Mouse (Mus musculus): Measurements from ENCODE around the gene Ttc28. TPM values are rescaled to one million over a fixed set of nuclear protein-coding genes. Genes with fewer than 3 reads are reported as not detected.

The Ttc28 gene
- polyA plus RNA-seq, 1 experiment from 2014 or later, result 14.5 TPM

GRCm38 (mm10) chr5:111085849-111086248 lies 206.2 kb downstream of the Ttc28 start:
- 89% methylated on average over 4 of the region's 4 CpGs for WGBS
- no peak for ATAC-seq
- Histone ChIP-seq H3K9ac (ENCODE audit: low read depth, low read length) (no peak overlapping the region), H3K9me3 (ENCODE audit: control insufficient read depth, low read length) (no peaks in the 10 kb centered on the region), H3K27ac (ENCODE audit: low read depth, low read length) (no peak overlapping the region), H3K4me3 (ENCODE audit: low read length) (no peak overlapping the region), H3K4me1 (ENCODE audit: control insufficient read depth, insufficient read depth, low read depth, low read length) (no peaks in the 10 kb centered on the region), H3K4me2 (ENCODE audit: low read length) (no peak overlapping the region), H3K36me3 (ENCODE audit: control insufficient read depth, insufficient read depth, low read length) (no peaks in the 10 kb centered on the region), H3K27me3 (replicated peaks; ENCODE audit: control insufficient read depth, insufficient read depth, low read length) (no peaks in the 10 kb centered on the region)

- Histone ChIP-seq H3K4me2 (ENCODE audit: low read length) (no peak overlapping the region), H3K36me3 (ENCODE audit: control insufficient read depth, insufficient read depth, low read length) (peaks cover 3% of the 10 kb centered on the region; the same call in 1 of the 2 replicates), H3K4me3 (ENCODE audit: low read length) (no peak overlapping the region), H3K9me3 (ENCODE audit: control insufficient read depth, low read length) (no peaks in the 10 kb centered on the region), H3K4me1 (ENCODE audit: control insufficient read depth, insufficient read depth, low read depth, low read length) (peaks cover 34% of the 10 kb centered on the region), H3K9ac (ENCODE audit: low read depth, low read length) (no peak overlapping the region), H3K27ac (ENCODE audit: low read depth, low read length) (peak overlapping the region; percentile 37; the same call in 1 of the 2 replicates), H3K27me3 (replicated peaks; ENCODE audit: control insufficient read depth, insufficient read depth, low read length) (no peaks in the 10 kb centered on the region)
- ATAC-seq, result peak; percentile 29; the same call in 1 of the 2 replicates
- 27% methylated on average over 5 of the region's 5 CpGs for WGBS
Measured at GRCm38 (mm10) chr5:111096750-111097149, 217.1 kb downstream of the Ttc28 start.

DNA sequence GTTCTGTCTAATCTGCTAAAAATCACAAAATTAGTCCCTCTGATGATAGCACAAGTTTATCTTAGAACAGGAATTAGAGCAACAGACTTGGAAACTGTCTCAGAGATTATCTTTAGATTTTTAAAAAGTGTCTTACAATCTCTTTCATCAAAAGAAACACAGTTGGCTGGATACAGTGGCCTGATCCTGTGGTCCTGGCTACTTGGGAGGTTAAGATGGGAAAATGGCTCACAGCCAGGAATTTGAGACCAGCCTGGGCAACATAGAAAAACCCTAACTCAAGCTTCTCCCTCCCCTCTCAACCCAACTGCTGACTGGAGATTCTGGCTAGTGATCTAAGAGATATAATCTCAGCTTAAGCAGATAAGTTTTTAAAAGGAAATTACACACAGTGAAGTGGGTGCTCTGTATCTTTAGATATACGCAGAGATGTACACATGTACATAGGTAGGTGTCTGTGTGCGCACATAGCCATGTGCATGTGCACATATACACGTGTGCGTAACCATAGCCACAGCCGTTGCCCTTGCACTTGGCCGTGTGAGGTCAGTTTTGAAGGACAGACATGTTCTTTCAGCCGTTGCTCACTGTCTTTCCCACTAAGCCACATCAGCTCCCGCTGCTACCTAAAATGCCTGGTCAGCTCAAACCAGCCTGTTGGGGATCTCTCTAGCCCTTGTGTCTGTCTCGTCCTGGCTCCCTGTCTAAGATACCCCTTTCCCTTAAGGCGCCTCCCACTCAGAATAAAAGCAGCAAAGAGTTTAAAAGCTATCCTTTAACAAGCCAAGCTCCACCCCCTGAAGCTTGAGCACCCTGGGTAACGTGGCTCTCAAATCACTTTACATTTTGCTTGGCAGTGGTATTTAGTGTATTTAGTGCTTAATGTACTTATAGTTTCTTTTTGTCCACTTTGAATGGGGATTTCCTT lies 217.9 kb downstream of the Ttc28 start:
- Histone ChIP-seq H3K27ac (ENCODE audit: low read depth, low read length) (peak overlapping the region; percentile 66), H3K4me1 (ENCODE audit: control insufficient read depth, insufficient read depth, low read depth, low read length) (peaks cover 34% of the 10 kb centered on the region), H3K36me3 (ENCODE audit: control insufficient read depth, insufficient read depth, low read length) (peaks cover 10% of the 10 kb centered on the region), H3K4me3 (ENCODE audit: low read length) (no peak overlapping the region), H3K9ac (ENCODE audit: low read depth, low read length) (peak overlapping the region; percentile 23; the same call in 1 of the 2 replicates), H3K4me2 (ENCODE audit: low read length) (no peak overlapping the region), H3K27me3 (replicated peaks; ENCODE audit: control insufficient read depth, insufficient read depth, low read length) (no peaks in the 10 kb centered on the region), H3K9me3 (ENCODE audit: control insufficient read depth, low read length) (no peaks in the 10 kb centered on the region)
- WGBS, result 58% methylated on average over 11 of the region's 11 CpGs
- peak; percentile 53; the same call in 1 of the 2 replicates for ATAC-seq

DNA sequence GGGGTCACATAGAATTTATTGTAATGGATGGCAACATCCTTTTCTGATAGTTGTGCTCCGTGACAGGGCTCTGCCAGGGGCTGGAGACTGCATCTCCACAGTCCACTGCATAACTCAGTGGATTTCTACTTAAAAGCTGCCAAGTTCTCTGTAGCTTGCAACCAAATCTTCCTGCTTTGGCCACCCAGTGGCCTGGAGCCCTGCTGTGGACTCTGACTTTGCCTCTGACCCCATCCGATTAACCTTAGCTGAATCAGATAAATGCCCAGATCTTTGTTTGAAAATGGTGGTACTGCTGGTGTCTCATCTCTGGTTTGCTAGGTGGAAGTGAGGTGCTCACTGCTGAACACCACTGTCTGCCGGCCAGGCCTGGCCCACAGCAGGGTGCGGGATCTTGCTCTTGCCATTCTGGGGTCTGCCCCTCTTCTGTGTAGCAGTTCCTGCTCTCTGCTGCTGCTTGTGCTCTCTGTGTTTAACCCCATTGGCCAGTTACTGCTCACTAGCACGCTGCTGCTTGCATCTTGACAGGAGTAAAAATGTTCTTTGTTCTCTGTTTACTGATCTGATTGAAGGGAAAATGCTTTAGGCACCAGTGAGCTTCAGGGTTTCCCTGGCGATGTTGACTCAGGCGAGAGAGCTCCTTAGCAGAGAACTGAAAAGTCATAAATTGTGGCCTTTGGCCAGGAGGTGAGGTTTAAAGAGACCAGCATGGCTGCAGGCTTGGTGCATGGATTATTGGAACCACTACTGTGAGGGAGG lies 219.1 kb downstream of the Ttc28 start:
- Histone ChIP-seq H3K4me3 (ENCODE audit: low read length) (no peak overlapping the region), H3K36me3 (ENCODE audit: control insufficient read depth, insufficient read depth, low read length) (peaks cover 10% of the 10 kb centered on the region), H3K27ac (ENCODE audit: low read depth, low read length) (peak overlapping the region; percentile 66), H3K4me2 (ENCODE audit: low read length) (no peak overlapping the region), H3K4me1 (ENCODE audit: control insufficient read depth, insufficient read depth, low read depth, low read length) (peaks cover 34% of the 10 kb centered on the region), H3K27me3 (replicated peaks; ENCODE audit: control insufficient read depth, insufficient read depth, low read length) (no peaks in the 10 kb centered on the region), H3K9ac (ENCODE audit: low read depth, low read length) (peak overlapping the region; percentile 41), H3K9me3 (ENCODE audit: control insufficient read depth, low read length) (no peaks in the 10 kb centered on the region)
- ATAC-seq, result peak; percentile 41; the same call in 1 of the 2 replicates
- WGBS, result 20% methylated on average over 7 of the region's 7 CpGs

DNA sequence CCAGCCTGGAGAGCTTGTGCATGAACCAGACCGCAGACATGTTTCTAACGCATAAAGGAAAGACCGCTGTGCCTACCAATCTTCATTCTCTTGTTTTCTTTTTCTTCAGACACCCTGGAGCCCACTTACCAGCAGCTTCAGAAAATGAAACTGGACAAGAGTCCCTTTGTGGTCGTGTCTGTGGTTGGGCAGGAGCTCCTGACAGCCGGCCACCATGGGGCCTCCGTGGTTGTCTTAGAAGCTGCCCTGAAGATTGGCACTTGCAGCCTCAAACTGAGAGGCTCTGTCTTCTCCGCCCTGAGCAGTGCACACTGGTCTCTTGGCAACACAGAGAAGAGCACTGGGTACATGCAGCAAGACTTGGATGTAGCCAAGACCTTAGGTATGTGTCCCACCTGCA lies 221.0 kb downstream of the Ttc28 start:
- ATAC-seq, result no peak
- Histone ChIP-seq H3K9ac (ENCODE audit: low read depth, low read length) (no peak overlapping the region), H3K4me3 (ENCODE audit: low read length) (no peak overlapping the region), H3K9me3 (ENCODE audit: control insufficient read depth, low read length) (no peaks in the 10 kb centered on the region), H3K4me1 (ENCODE audit: control insufficient read depth, insufficient read depth, low read depth, low read length) (peaks cover 34% of the 10 kb centered on the region), H3K27me3 (replicated peaks; ENCODE audit: control insufficient read depth, insufficient read depth, low read length) (no peaks in the 10 kb centered on the region), H3K36me3 (ENCODE audit: control insufficient read depth, insufficient read depth, low read length) (peaks cover 10% of the 10 kb centered on the region), H3K4me2 (ENCODE audit: low read length) (no peak overlapping the region), H3K27ac (ENCODE audit: low read depth, low read length) (no peak overlapping the region)
- 75% methylated on average over 7 of the region's 7 CpGs for WGBS

DNA sequence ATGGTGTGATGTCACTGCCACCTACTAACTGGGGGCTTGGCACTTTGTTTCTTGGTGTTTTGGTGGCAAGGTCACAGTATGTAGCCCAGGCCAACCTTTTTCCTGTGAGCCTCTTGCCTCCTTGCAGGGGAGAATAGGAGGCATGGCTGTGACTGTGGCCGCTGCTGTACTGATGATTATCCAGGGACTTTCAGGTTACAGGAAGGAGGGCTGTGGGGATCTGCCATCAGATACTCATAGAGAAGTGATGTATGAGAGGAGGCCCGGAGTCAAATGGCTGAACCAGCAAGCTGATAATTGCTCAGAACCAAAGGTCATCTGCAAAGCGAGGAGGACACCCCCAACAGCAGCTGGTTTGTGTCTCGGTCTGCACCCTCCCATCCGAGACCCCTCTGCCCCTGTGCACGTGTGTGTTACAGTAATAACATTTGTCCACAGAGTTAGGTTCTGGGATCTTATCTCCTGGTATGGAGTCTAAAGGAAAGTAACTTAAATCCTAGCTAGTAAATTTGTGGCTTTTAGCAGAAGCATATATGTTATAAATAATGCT lies 221.9 kb downstream of the Ttc28 start:
- Histone ChIP-seq H3K36me3 (ENCODE audit: control insufficient read depth, insufficient read depth, low read length) (peaks cover 10% of the 10 kb centered on the region), H3K27ac (ENCODE audit: low read depth, low read length) (no peak overlapping the region), H3K4me3 (ENCODE audit: low read length) (no peak overlapping the region), H3K4me2 (ENCODE audit: low read length) (no peak overlapping the region), H3K4me1 (ENCODE audit: control insufficient read depth, insufficient read depth, low read depth, low read length) (peaks cover 30% of the 10 kb centered on the region), H3K9ac (ENCODE audit: low read depth, low read length) (no peak overlapping the region), H3K27me3 (replicated peaks; ENCODE audit: control insufficient read depth, insufficient read depth, low read length) (no peaks in the 10 kb centered on the region), H3K9me3 (ENCODE audit: control insufficient read depth, low read length) (no peaks in the 10 kb centered on the region)
- no peak for ATAC-seq
- 79% methylated on average over 6 of the region's 6 CpGs for WGBS

DNA sequence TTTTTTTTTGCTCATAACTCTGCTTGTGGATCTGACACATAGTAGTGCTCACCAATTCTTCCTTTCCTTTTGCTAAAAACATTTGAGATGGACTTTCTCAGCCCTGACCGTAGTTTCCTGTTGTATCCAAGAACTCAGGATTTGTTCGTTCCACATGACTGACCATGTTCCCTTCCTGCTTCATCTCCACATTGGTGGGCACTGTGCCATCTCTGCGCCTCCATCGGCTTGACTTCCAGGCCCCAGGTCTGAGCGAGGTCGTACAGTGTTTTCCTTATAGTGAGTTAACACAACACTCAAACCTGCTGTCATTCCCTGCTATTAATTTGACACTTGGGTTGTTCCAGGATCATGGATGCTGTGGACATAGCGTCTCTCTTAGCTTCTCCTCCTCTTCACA lies 225.2 kb downstream of the Ttc28 start:
- no peak overlapping the region for H3K4me3 ChIP-seq (ENCODE audit: low read length)
- no peak overlapping the region for H3K27ac ChIP-seq (ENCODE audit: low read depth, low read length)
- no peak overlapping the region for H3K9ac ChIP-seq (ENCODE audit: low read depth, low read length)
- H3K27me3 ChIP-seq (replicated peaks; ENCODE audit: control insufficient read depth, insufficient read depth, low read length), result no peaks in the 10 kb centered on the region
- no peak overlapping the region for H3K4me2 ChIP-seq (ENCODE audit: low read length)
- no peak for ATAC-seq
- H3K9me3 ChIP-seq (ENCODE audit: control insufficient read depth, low read length), result no peaks in the 10 kb centered on the region
- H3K4me1 ChIP-seq (ENCODE audit: control insufficient read depth, insufficient read depth, low read depth, low read length), result peaks cover 1% of the 10 kb centered on the region; the same call in 1 of the 2 replicates
- 80% methylated on average over 7 of the region's 7 CpGs for WGBS
- peaks cover 10% of the 10 kb centered on the region for H3K36me3 ChIP-seq (ENCODE audit: control insufficient read depth, insufficient read depth, low read length)

DNA sequence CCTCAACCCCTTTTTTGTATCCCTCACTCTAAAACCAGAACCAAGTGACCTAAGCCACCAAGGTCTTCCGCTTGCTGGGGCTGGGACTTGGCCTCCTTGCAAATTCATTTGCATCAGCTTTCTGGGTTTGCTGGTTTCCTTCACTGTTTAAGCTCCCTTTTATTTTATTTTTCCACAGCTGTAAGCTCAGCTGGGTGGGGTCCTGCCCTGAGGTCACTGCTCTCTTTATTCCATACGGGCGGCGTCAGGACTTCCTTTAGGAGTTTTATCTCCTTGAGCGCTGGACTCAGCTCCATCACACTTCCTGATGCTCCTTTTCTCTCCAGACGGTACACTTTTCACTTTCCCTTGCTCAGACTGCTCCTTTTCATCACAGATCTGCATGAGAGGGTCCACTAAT lies 231.8 kb downstream of the Ttc28 start:
- Histone ChIP-seq H3K9me3 (ENCODE audit: control insufficient read depth, low read length) (no peaks in the 10 kb centered on the region), H3K4me2 (ENCODE audit: low read length) (no peak overlapping the region), H3K4me3 (ENCODE audit: low read length) (no peak overlapping the region), H3K36me3 (ENCODE audit: control insufficient read depth, insufficient read depth, low read length) (no peaks in the 10 kb centered on the region), H3K4me1 (ENCODE audit: control insufficient read depth, insufficient read depth, low read depth, low read length) (0 out of 2 replicates have a peak, but pooled peaks cover 2% of the 10 kb centered on the region), H3K27me3 (replicated peaks; ENCODE audit: control insufficient read depth, insufficient read depth, low read length) (no peaks in the 10 kb centered on the region), H3K27ac (ENCODE audit: low read depth, low read length) (no peak overlapping the region), H3K9ac (ENCODE audit: low read depth, low read length) (no peak overlapping the region)
- no peak for ATAC-seq
- 56% methylated on average over 6 of the region's 6 CpGs for WGBS

GRCm38 (mm10) chr5:111113183-111113582 lies 233.6 kb downstream of the Ttc28 start:
- H3K4me2 ChIP-seq (ENCODE audit: low read length), result no peak overlapping the region
- H3K27me3 ChIP-seq (replicated peaks; ENCODE audit: control insufficient read depth, insufficient read depth, low read length), result no peaks in the 10 kb centered on the region
- H3K9ac ChIP-seq (ENCODE audit: low read depth, low read length), result no peak overlapping the region
- no peaks in the 10 kb centered on the region for H3K9me3 ChIP-seq (ENCODE audit: control insufficient read depth, low read length)
- WGBS, result 86% methylated on average over 7 of the region's 7 CpGs
- 0 out of 2 replicates have a peak, but pooled peaks cover 2% of the 10 kb centered on the region for H3K4me1 ChIP-seq (ENCODE audit: control insufficient read depth, insufficient read depth, low read depth, low read length)
- no peak overlapping the region for H3K4me3 ChIP-seq (ENCODE audit: low read length)
- ATAC-seq, result no peak
- no peaks in the 10 kb centered on the region for H3K36me3 ChIP-seq (ENCODE audit: control insufficient read depth, insufficient read depth, low read length)
- H3K27ac ChIP-seq (ENCODE audit: low read depth, low read length), result no peak overlapping the region
